Mouse (Mus musculus): ENCODE measurements around the gene Urgcp.

DNA sequence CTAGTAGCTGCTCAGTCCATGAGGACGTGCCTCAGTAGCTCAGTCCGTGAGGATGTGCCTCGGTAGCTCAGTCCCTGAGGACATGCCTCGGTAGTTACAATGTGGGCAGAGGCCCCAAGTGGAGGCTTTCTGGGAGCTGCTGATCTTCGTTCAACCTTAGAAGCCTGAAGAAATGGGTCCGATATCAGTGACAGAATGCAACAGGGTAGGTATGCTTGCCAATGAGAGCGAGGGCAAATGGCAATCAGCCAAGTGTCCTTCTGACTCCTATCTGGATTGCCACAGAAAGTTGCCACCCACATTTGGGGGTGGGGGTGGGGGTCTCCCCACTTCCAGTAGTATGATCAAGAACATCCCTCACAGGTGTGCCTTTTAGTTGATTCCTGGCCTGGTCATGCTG is 61.4 kb downstream of the Urgcp start:
- no peak for TF ChIP-seq USF1 (IDR thresholded peaks at IDR 0.05; ENCODE audit: low read depth)
- no peak for TF ChIP-seq E2F4 (IDR thresholded peaks at IDR 0.05; ENCODE audit: insufficient read depth)
- TF ChIP-seq POLR2A (IDR thresholded peaks at IDR 0.05; ENCODE audit: insufficient read length, low read depth), result no peak
- TF ChIP-seq MYOD1 (IDR thresholded peaks at IDR 0.05; ENCODE audit: control insufficient read depth in 1 of 3, insufficient read length in 2 of 3, low read depth in 2 of 3), result no peak
- no peak for TF ChIP-seq TCF12 (IDR thresholded peaks at IDR 0.05; ENCODE audit: insufficient read depth, poor library complexity, severe bottlenecking)
- no peak for TF ChIP-seq POLR2AphosphoS2 (IDR thresholded peaks at IDR 0.05; ENCODE audit: insufficient read length, low read depth)
- TF ChIP-seq MAX (IDR thresholded peaks at IDR 0.05; ENCODE audit: low read depth), result no peak
- TF ChIP-seq CEBPB (IDR thresholded peaks at IDR 0.05; ENCODE audit: insufficient read depth, poor library complexity, severe bottlenecking), result no peak
- TF ChIP-seq REST (IDR thresholded peaks at IDR 0.05; ENCODE audit: insufficient read depth, insufficient read length), result no peak
